Mouse (Mus musculus): ENCODE results near the gene 5730596B20Rik. TPM values are rescaled to one million over a fixed set of nuclear protein-coding genes. Genes with fewer than 3 reads are reported as not detected.
A peak's percentile ranks its signal among the peaks of the same experiment; 100 is the strongest.

The 5730596B20Rik gene
- polyA plus RNA-seq (2015; fragmentation: Nextera tagmentation; extraction: Ambion mirVana) = 0.33 and 0.68 TPM in 2 replicates

GRCm38 (mm10) chr6:52177061-52177735, at the start of gene 5730596B20Rik:
Gene 5730596B20Rik, plus strand, starts transcription at chr6:52177498.
- Histone ChIP-seq H3K4me3 (peak within 1 kb of the TSS; percentile 51), H3K27ac (peak within 1 kb of the TSS; percentile 68), H3K27me3 (peaks cover 99% of the 10 kb centered on the region), H3K36me3 (no peaks in the 10 kb centered on the region), H3K4me1 (replicated peaks) (peaks cover 10% of the 10 kb centered on the region), H3K9ac (peak within 1 kb of the TSS; percentile 38), H3K9me3 (replicated peaks) (no peaks in the 10 kb centered on the region), H3K4me2 (peak within 1 kb of the TSS; percentile 37)
- 3% methylated on average over 36 of the region's 36 CpGs for WGBS
- ATAC-seq (replicated peaks; ENCODE audit: insufficient number of reproducible peaks, insufficient read depth, low FRiP score, low read depth) = no peak

- H3K4me3 ChIP-seq = no peak overlapping the region
- H3K27ac ChIP-seq = no peak overlapping the region
- 73% methylated on average over 9 of the region's 9 CpGs for WGBS
- H3K4me2 ChIP-seq = no peak overlapping the region
- H3K9me3 ChIP-seq (replicated peaks) = no peaks in the 10 kb centered on the region
- H3K9ac ChIP-seq = no peak overlapping the region
- no peaks in the 10 kb centered on the region for H3K36me3 ChIP-seq
- no peaks in the 10 kb centered on the region for H3K4me1 ChIP-seq (replicated peaks)
- H3K27me3 ChIP-seq = peaks cover 19% of the 10 kb centered on the region
- no peak for ATAC-seq (replicated peaks; ENCODE audit: insufficient number of reproducible peaks, insufficient read depth, low FRiP score, low read depth)
Measured at GRCm38 (mm10) chr6:52137841-52138535, 39.3 kb upstream of the 5730596B20Rik start.

- Histone ChIP-seq H3K27me3 (peaks cover 19% of the 10 kb centered on the region), H3K9ac (no peak overlapping the region), H3K4me1 (replicated peaks) (no peaks in the 10 kb centered on the region), H3K36me3 (no peaks in the 10 kb centered on the region), H3K4me3 (no peak overlapping the region), H3K4me2 (no peak overlapping the region), H3K9me3 (replicated peaks) (no peaks in the 10 kb centered on the region), H3K27ac (no peak overlapping the region)
- 70% methylated on average over 10 of the region's 10 CpGs for WGBS
- no peak for ATAC-seq (replicated peaks; ENCODE audit: insufficient number of reproducible peaks, insufficient read depth, low FRiP score, low read depth)
Measured at GRCm38 (mm10) chr6:52138576-52138975, 38.7 kb upstream of the 5730596B20Rik start.

GRCm38 (mm10) chr6:52139115-52139514, 38.2 kb upstream of the 5730596B20Rik start:
- H3K36me3 ChIP-seq = no peaks in the 10 kb centered on the region
- H3K9me3 ChIP-seq (replicated peaks) = no peaks in the 10 kb centered on the region
- H3K4me2 ChIP-seq = no peak overlapping the region
- peaks cover 18% of the 10 kb centered on the region for H3K27me3 ChIP-seq
- ATAC-seq (replicated peaks; ENCODE audit: insufficient number of reproducible peaks, insufficient read depth, low FRiP score, low read depth) = no peak
- H3K4me1 ChIP-seq (replicated peaks) = no peaks in the 10 kb centered on the region
- no peak overlapping the region for H3K9ac ChIP-seq
- H3K4me3 ChIP-seq = no peak overlapping the region
- no peak overlapping the region for H3K27ac ChIP-seq
- WGBS = 80% methylated on average over 5 of the region's 5 CpGs

- no peaks in the 10 kb centered on the region for H3K36me3 ChIP-seq
- H3K9me3 ChIP-seq (replicated peaks) = no peaks in the 10 kb centered on the region
- H3K9ac ChIP-seq = no peak overlapping the region
- H3K27ac ChIP-seq = no peak overlapping the region
- no peak overlapping the region for H3K4me2 ChIP-seq
- peaks cover 89% of the 10 kb centered on the region for H3K27me3 ChIP-seq
- no peak overlapping the region for H3K4me3 ChIP-seq
- 10% methylated on average over 16 of the region's 16 CpGs for WGBS
- ATAC-seq (replicated peaks; ENCODE audit: insufficient number of reproducible peaks, insufficient read depth, low FRiP score, low read depth) = no peak
- no peaks in the 10 kb centered on the region for H3K4me1 ChIP-seq (replicated peaks)
Measured at GRCm38 (mm10) chr6:52150401-52150966, 26.8 kb upstream of the 5730596B20Rik start.

GRCm38 (mm10) chr6:52151571-52151970, 25.7 kb upstream of the 5730596B20Rik start:
- 34% methylated on average over 4 of the region's 4 CpGs for WGBS
- Histone ChIP-seq H3K4me1 (replicated peaks) (no peaks in the 10 kb centered on the region), H3K27me3 (peaks cover 94% of the 10 kb centered on the region), H3K4me2 (no peak overlapping the region), H3K9me3 (replicated peaks) (no peaks in the 10 kb centered on the region), H3K36me3 (no peaks in the 10 kb centered on the region), H3K9ac (no peak overlapping the region), H3K4me3 (no peak overlapping the region), H3K27ac (no peak overlapping the region)
- no peak for ATAC-seq (replicated peaks; ENCODE audit: insufficient number of reproducible peaks, insufficient read depth, low FRiP score, low read depth)

GRCm38 (mm10) chr6:52152226-52153193, 24.8 kb upstream of the 5730596B20Rik start:
- Histone ChIP-seq H3K4me1 (replicated peaks) (0 out of 2 replicates have a peak, but pooled peaks cover 2% of the 10 kb centered on the region), H3K27ac (no peak overlapping the region), H3K9ac (no peak overlapping the region), H3K4me3 (no peak overlapping the region), H3K4me2 (no peak overlapping the region), H3K36me3 (no peaks in the 10 kb centered on the region), H3K27me3 (peaks cover 94% of the 10 kb centered on the region), H3K9me3 (replicated peaks) (no peaks in the 10 kb centered on the region)
- no peak for ATAC-seq (replicated peaks; ENCODE audit: insufficient number of reproducible peaks, insufficient read depth, low FRiP score, low read depth)
- WGBS = 25% methylated on average over 16 of the region's 16 CpGs

- no peaks in the 10 kb centered on the region for H3K9me3 ChIP-seq (replicated peaks)
- peaks cover 8% of the 10 kb centered on the region for H3K4me1 ChIP-seq (replicated peaks)
- ATAC-seq (replicated peaks; ENCODE audit: insufficient number of reproducible peaks, insufficient read depth, low FRiP score, low read depth) = no peak
- WGBS = 14% methylated on average over 6 of the region's 6 CpGs
- no peak overlapping the region for H3K4me2 ChIP-seq
- no peaks in the 10 kb centered on the region for H3K36me3 ChIP-seq
- H3K9ac ChIP-seq = no peak overlapping the region
- no peak overlapping the region for H3K4me3 ChIP-seq
- H3K27ac ChIP-seq = no peak overlapping the region
- H3K27me3 ChIP-seq = peaks cover 94% of the 10 kb centered on the region
Measured at GRCm38 (mm10) chr6:52153270-52153669, 24.0 kb upstream of the 5730596B20Rik start.

- 40% methylated on average over 5 of the region's 5 CpGs for whole genome bisulfite sequencing
- H3K4me3 ChIP-seq = no peak overlapping the region
- peaks cover 98% of the 10 kb centered on the region for H3K27me3 ChIP-seq
- H3K4me1 ChIP-seq (replicated peaks) = peaks cover 16% of the 10 kb centered on the region
- no peaks in the 10 kb centered on the region for H3K36me3 ChIP-seq
- H3K9ac ChIP-seq = no peak overlapping the region
- no peak overlapping the region for H3K27ac ChIP-seq
- ATAC-seq (replicated peaks; ENCODE audit: insufficient number of reproducible peaks, insufficient read depth, low FRiP score, low read depth) = no peak
- H3K9me3 ChIP-seq (replicated peaks) = no peaks in the 10 kb centered on the region
- H3K4me2 ChIP-seq = no peak overlapping the region
Measured at GRCm38 (mm10) chr6:52154044-52154443, 23.3 kb upstream of the 5730596B20Rik start.

GRCm38 (mm10) chr6:52155471-52155870, 21.8 kb upstream of the 5730596B20Rik start:
- H3K9ac ChIP-seq = no peak overlapping the region
- H3K27ac ChIP-seq = no peak overlapping the region
- H3K4me2 ChIP-seq = no peak overlapping the region
- H3K4me3 ChIP-seq = no peak overlapping the region
- ATAC-seq (replicated peaks; ENCODE audit: insufficient number of reproducible peaks, insufficient read depth, low FRiP score, low read depth) = no peak
- peaks cover 99% of the 10 kb centered on the region for H3K27me3 ChIP-seq
- H3K36me3 ChIP-seq = no peaks in the 10 kb centered on the region
- H3K9me3 ChIP-seq (replicated peaks) = no peaks in the 10 kb centered on the region
- WGBS = 56% methylated on average over 3 of the region's 3 CpGs
- peaks cover 19% of the 10 kb centered on the region for H3K4me1 ChIP-seq (replicated peaks)
